Mouse (Mus musculus): ENCODE data around the gene Mapk11. TPM values are rescaled to one million over a fixed set of nuclear protein-coding genes. Genes with fewer than 3 reads are reported as not detected.

Gene Mapk11
- polyA plus RNA-seq, 1 experiment from 2014 or later, result 43.2 TPM

DNA sequence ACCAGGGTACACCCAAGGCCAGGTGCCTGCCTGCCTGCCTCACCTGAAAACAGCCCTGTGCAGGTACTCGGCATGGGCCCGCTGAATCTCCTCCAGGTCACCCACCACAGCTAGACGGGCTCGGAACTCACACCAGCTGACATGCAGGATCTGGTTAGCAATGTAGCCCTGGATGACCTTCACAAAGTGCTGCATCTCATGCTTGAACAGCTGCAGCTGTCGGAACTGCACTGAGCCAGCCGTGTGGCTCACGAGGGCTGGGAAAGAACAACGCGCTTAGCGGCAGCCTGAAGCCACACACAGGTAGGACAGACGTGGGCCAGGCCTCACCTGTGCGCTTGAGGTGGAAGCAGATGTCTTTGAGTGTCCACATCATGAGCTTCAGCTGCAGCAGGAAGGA is 48.6 kb downstream of the Mapk11 start:
- Histone ChIP-seq H3K27me3 (ENCODE audit: control insufficient read depth, insufficient read depth, low read length) (no peaks in the 10 kb centered on the region), H3K36me3 (ENCODE audit: control insufficient read depth, insufficient read depth, low read length) (peaks cover 30% of the 10 kb centered on the region), H3K4me2 (ENCODE audit: low read depth, low read length, severe bottlenecking) (no peak overlapping the region), H3K4me1 (replicated peaks; ENCODE audit: control insufficient read depth, insufficient read depth, low read length) (no peaks in the 10 kb centered on the region), H3K27ac (ENCODE audit: low read depth, low read length) (no peak overlapping the region), H3K9ac (ENCODE audit: low read length) (no peak overlapping the region), H3K4me3 (ENCODE audit: low read depth, low read length) (no peak overlapping the region), H3K9me3 (ENCODE audit: control insufficient read depth, low read length) (no peaks in the 10 kb centered on the region)
- no peak for DNase-seq (ENCODE audit: low spot score)
- no peak for ATAC-seq (replicated peaks; ENCODE audit: low FRiP score)
- 93% methylated on average over 12 of the region's 12 CpGs for WGBS

DNA sequence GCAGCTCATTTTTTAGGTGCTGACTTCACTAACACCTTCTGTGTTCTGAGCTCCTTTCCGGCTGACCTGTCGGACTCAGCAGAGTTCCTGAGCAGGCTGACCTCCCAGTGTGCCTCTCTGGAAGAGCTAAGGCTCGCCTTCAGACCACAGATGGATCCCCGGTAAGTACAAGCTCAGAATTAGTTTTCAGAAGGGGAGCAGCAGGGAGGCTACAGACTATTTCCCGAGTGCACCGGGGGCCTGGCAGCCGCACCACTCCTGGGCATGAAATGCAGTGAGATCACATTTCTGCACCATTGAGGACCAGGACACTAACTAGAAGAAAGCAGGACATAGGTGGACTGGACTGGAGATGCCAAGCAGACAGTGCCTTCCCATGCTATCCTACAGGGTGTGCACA is 50.8 kb downstream of the Mapk11 start:
- Histone ChIP-seq H3K9me3 (ENCODE audit: control insufficient read depth, low read length) (no peaks in the 10 kb centered on the region), H3K4me1 (replicated peaks; ENCODE audit: control insufficient read depth, insufficient read depth, low read length) (no peaks in the 10 kb centered on the region), H3K4me3 (ENCODE audit: low read depth, low read length) (no peak overlapping the region), H3K36me3 (ENCODE audit: control insufficient read depth, insufficient read depth, low read length) (peaks cover 39% of the 10 kb centered on the region), H3K27ac (ENCODE audit: low read depth, low read length) (no peak overlapping the region), H3K27me3 (ENCODE audit: control insufficient read depth, insufficient read depth, low read length) (no peaks in the 10 kb centered on the region), H3K9ac (ENCODE audit: low read length) (no peak overlapping the region), H3K4me2 (ENCODE audit: low read depth, low read length, severe bottlenecking) (no peak overlapping the region)
- ATAC-seq (replicated peaks; ENCODE audit: low FRiP score) (no peak), DNase-seq (ENCODE audit: low spot score) (no peak)
- 90% methylated on average over 7 of the region's 7 CpGs for WGBS

DNA sequence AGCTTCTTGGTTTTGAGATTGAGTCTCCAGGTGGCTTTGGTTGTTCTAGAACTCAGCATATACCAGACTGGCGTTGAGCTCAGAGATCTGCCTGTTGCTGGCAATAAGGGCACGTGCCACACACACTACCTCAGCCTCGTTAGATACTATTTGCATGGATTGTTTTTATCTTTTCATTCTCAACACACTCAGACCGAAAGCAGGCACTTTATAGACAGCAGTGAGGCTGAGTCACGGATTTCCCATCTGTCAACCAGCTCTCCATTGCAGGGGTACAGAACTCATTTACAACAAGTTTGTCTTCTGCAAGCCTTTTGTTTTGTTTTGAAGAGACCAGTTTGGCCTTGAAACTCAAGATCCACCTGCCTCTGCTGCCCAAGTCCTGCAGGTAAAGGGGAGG is 52.0 kb downstream of the Mapk11 start:
- no peak for DNase-seq (ENCODE audit: low spot score)
- Histone ChIP-seq H3K36me3 (ENCODE audit: control insufficient read depth, insufficient read depth, low read length) (peaks cover 39% of the 10 kb centered on the region), H3K4me1 (replicated peaks; ENCODE audit: control insufficient read depth, insufficient read depth, low read length) (no peaks in the 10 kb centered on the region), H3K9me3 (ENCODE audit: control insufficient read depth, low read length) (no peaks in the 10 kb centered on the region), H3K27ac (ENCODE audit: low read depth, low read length) (no peak overlapping the region), H3K9ac (ENCODE audit: low read length) (no peak overlapping the region), H3K27me3 (ENCODE audit: control insufficient read depth, insufficient read depth, low read length) (no peaks in the 10 kb centered on the region), H3K4me3 (ENCODE audit: low read depth, low read length) (no peak overlapping the region), H3K4me2 (ENCODE audit: low read depth, low read length, severe bottlenecking) (no peak overlapping the region)
- WGBS, result 91% methylated on average over 5 of the region's 5 CpGs
- no peak for ATAC-seq (replicated peaks; ENCODE audit: low FRiP score)

Small RNA genes within 50 kb of the gene (microRNA-seq; reads per million reads assigned to microRNA genes)
- gene Mir6958 (ENCODE audit: insufficient number of aligned reads) (6.7 reads per million), gene Mir7118 (ENCODE audit: insufficient number of aligned reads) (not detected)

Other genes with a start within 250 kb of the Mapk11 start
- gene Ttll8, start 195.2 kb downstream of the Mapk11 start, polyA plus RNA-seq (2014; fragmentation: Nextera tagmentation; extraction: Ambion mirVana), result 0.08 TPM in 1 of 2 replicates, not detected in the other
- gene Mlc1, start 170.6 kb downstream of the Mapk11 start, polyA plus RNA-seq (2014; fragmentation: Nextera tagmentation; extraction: Ambion mirVana), result 12.5 TPM in 2 replicates
- gene Mov10l1, start 166.7 kb downstream of the Mapk11 start, polyA plus RNA-seq (2014; fragmentation: Nextera tagmentation; extraction: Ambion mirVana), result not detected in 2 replicates
- gene Panx2, start 89.9 kb downstream of the Mapk11 start, polyA plus RNA-seq (2014; fragmentation: Nextera tagmentation; extraction: Ambion mirVana), result 0.71 and 0.83 TPM in 2 replicates
- 55.8 and 61.0 TPM in 2 replicates for gene Trabd, start 74.5 kb downstream of the Mapk11 start, polyA plus RNA-seq (2014; fragmentation: Nextera tagmentation; extraction: Ambion mirVana)
- gene Selenoo, start 60.5 kb downstream of the Mapk11 start, polyA plus RNA-seq (2014; fragmentation: Nextera tagmentation; extraction: Ambion mirVana), result 22.6 and 25.1 TPM in 2 replicates
- 24.2 and 26.0 TPM in 2 replicates for gene Tubgcp6, start 26.5 kb downstream of the Mapk11 start, polyA plus RNA-seq (2014; fragmentation: Nextera tagmentation; extraction: Ambion mirVana)
- 14.2 and 16.2 TPM in 2 replicates for gene Hdac10, start 20.9 kb downstream of the Mapk11 start, polyA plus RNA-seq (2014; fragmentation: Nextera tagmentation; extraction: Ambion mirVana)
- 26.9 and 29.8 TPM in 2 replicates for gene Mapk12, start 8.9 kb downstream of the Mapk11 start, polyA plus RNA-seq (2014; fragmentation: Nextera tagmentation; extraction: Ambion mirVana)
- gene Plxnb2, start 31.2 kb upstream of the Mapk11 start, polyA plus RNA-seq (2014; fragmentation: Nextera tagmentation; extraction: Ambion mirVana), result 162 and 176 TPM in 2 replicates
- gene Dennd6b, start 46.9 kb upstream of the Mapk11 start, polyA plus RNA-seq (2014; fragmentation: Nextera tagmentation; extraction: Ambion mirVana), result 26.7 and 27.5 TPM in 2 replicates
- 45.1 and 49.2 TPM in 2 replicates for gene Ppp6r2, start 61.9 kb upstream of the Mapk11 start, polyA plus RNA-seq (2014; fragmentation: Nextera tagmentation; extraction: Ambion mirVana)
- gene Sbf1, start 165.7 kb upstream of the Mapk11 start, polyA plus RNA-seq (2014; fragmentation: Nextera tagmentation; extraction: Ambion mirVana), result 76.5 and 87.8 TPM in 2 replicates
- 0.15 TPM in 1 of 2 replicates, not detected in the other for gene Adm2, start 173.1 kb upstream of the Mapk11 start, polyA plus RNA-seq (2014; fragmentation: Nextera tagmentation; extraction: Ambion mirVana)
- gene Miox, start 184.8 kb upstream of the Mapk11 start, polyA plus RNA-seq (2014; fragmentation: Nextera tagmentation; extraction: Ambion mirVana), result not detected in 2 replicates
- gene Lmf2, start 206.0 kb upstream of the Mapk11 start, polyA plus RNA-seq (2014; fragmentation: Nextera tagmentation; extraction: Ambion mirVana), result 43.7 and 47.3 TPM in 2 replicates
- gene Ncaph2, start 206.1 kb upstream of the Mapk11 start, polyA plus RNA-seq (2014; fragmentation: Nextera tagmentation; extraction: Ambion mirVana), result 191 and 203 TPM in 2 replicates
- gene Sco2, start 224.2 kb upstream of the Mapk11 start, polyA plus RNA-seq (2014; fragmentation: Nextera tagmentation; extraction: Ambion mirVana), result 5.1 and 5.7 TPM in 2 replicates
- gene Tymp, start 227.4 kb upstream of the Mapk11 start, polyA plus RNA-seq (2014; fragmentation: Nextera tagmentation; extraction: Ambion mirVana), result 0.80 and 1.3 TPM in 2 replicates
- gene Odf3b, start 229.7 kb upstream of the Mapk11 start, polyA plus RNA-seq (2014; fragmentation: Nextera tagmentation; extraction: Ambion mirVana), result 0.37 and 1.2 TPM in 2 replicates
- gene Klhdc7b, start 235.3 kb upstream of the Mapk11 start, polyA plus RNA-seq (2014; fragmentation: Nextera tagmentation; extraction: Ambion mirVana), result not detected in 2 replicates

Data from forebrain, embryonic 11.5 days (tissue).